Mouse (Mus musculus): ENCODE measurements around the gene Dhx58. TPM values are rescaled to one million over a fixed set of nuclear protein-coding genes. Genes with fewer than 3 reads are reported as not detected.

Dhx58 gene
- total RNA-seq (2021), result 1 to 10 TPM; 1.5 to 3.4 TPM

- no peak for DNase-seq
These were observed at the start of gene Dhx58 for GRCm38 (mm10) chr11:100703851-100704531. Dhx58 (minus strand) TSS chr11:100704271.

- no peak for DNase-seq
These were observed 48.2 kb upstream of the Dhx58 start for GRCm38 (mm10) chr11:100752294-100752693.

- DNase-seq, result peak in 1 of 2 experiments; percentile 27
These were observed 46.1 kb upstream of the Dhx58 start for GRCm38 (mm10) chr11:100750127-100750526.

GRCm38 (mm10) chr11:100749469-100749868 is 45.4 kb upstream of the Dhx58 start:
- DNase-seq, result no peak

- no peak for DNase-seq
These were observed 44.5 kb upstream of the Dhx58 start for GRCm38 (mm10) chr11:100748620-100749019.

- no peak for DNase-seq
These were observed 43.0 kb upstream of the Dhx58 start for GRCm38 (mm10) chr11:100747114-100747513.

- no peak for DNase-seq
These were observed 42.5 kb upstream of the Dhx58 start for GRCm38 (mm10) chr11:100746546-100746945.

- DNase-seq, result no peak
These were observed 41.0 kb upstream of the Dhx58 start for GRCm38 (mm10) chr11:100745085-100745484.

GRCm38 (mm10) chr11:100741348-100741747 is 37.3 kb upstream of the Dhx58 start:
- no peak for DNase-seq

- DNase-seq, result no peak
These were observed 34.7 kb upstream of the Dhx58 start for GRCm38 (mm10) chr11:100738749-100739148.

- DNase-seq, result peak; percentile 99
These were observed 34.1 kb upstream of the Dhx58 start, which contains the start of gene Rab5c for GRCm38 (mm10) chr11:100738066-100738604. Rab5c (minus strand) TSS chr11:100738215.

GRCm38 (mm10) chr11:100737105-100737733 is 33.1 kb upstream of the Dhx58 start:
- no peak for DNase-seq

GRCm38 (mm10) chr11:100736746-100737080 is 32.6 kb upstream of the Dhx58 start:
- DNase-seq, result no peak

- DNase-seq, result no peak
These were observed 32.1 kb upstream of the Dhx58 start for GRCm38 (mm10) chr11:100735954-100736745.

GRCm38 (mm10) chr11:100735134-100735865 is 31.2 kb upstream of the Dhx58 start:
- DNase-seq, result no peak

GRCm38 (mm10) chr11:100730477-100731205 is 26.6 kb upstream of the Dhx58 start:
- no peak for DNase-seq

- no peak for DNase-seq
These were observed 25.9 kb upstream of the Dhx58 start for GRCm38 (mm10) chr11:100729976-100730375.

GRCm38 (mm10) chr11:100728601-100729000 is 24.5 kb upstream of the Dhx58 start:
- no peak for DNase-seq

GRCm38 (mm10) chr11:100727201-100727600 is 23.1 kb upstream of the Dhx58 start:
- no peak for DNase-seq

- DNase-seq, result no peak
These were observed 20.9 kb upstream of the Dhx58 start for GRCm38 (mm10) chr11:100724919-100725512.

GRCm38 (mm10) chr11:100722493-100723028 is 18.5 kb upstream of the Dhx58 start:
- DNase-seq, result no peak
